Mouse (Mus musculus): ENCODE results near the gene Prr12.

- TF ChIP-seq CTCF (IDR thresholded peaks at IDR 0.05; ENCODE audit: control insufficient read depth, insufficient read depth, low read length) (no peak), POLR2A (IDR thresholded peaks at IDR 0.05; ENCODE audit: borderline replicate concordance, control insufficient read depth, low read depth, low read length) (no peak)
These were observed 16.0 kb downstream of the Prr12 start for GRCm38 (mm10) chr7:45036702-45037101.
